Mouse (Mus musculus): Measurements from ENCODE around the gene Zcchc24. TPM values are rescaled to one million over a fixed set of nuclear protein-coding genes. Genes with fewer than 3 reads are reported as not detected.

Gene Zcchc24
- polyA plus RNA-seq, 2 experiments, result 45.1 to 52.7 TPM

GRCm38 (mm10) chr14:25750448-25751015, 18.3 kb downstream of the Zcchc24 start:
- H3K4me3 ChIP-seq (replicated peaks; ENCODE audit: low read length), result no peak overlapping the region
- no peak overlapping the region for H3K9ac ChIP-seq (ENCODE audit: low read depth, low read length, severe bottlenecking)
- peaks cover 48% of the 10 kb centered on the region for H3K36me3 ChIP-seq (ENCODE audit: control insufficient read depth, insufficient read depth, low read length)
- no peak for DNase-seq (ENCODE audit: low spot score)
- peaks cover 47% of the 10 kb centered on the region for H3K4me1 ChIP-seq (ENCODE audit: control insufficient read depth, insufficient read depth, low read length)
- no peak overlapping the region for H3K27ac ChIP-seq (replicated peaks; ENCODE audit: low read depth, low read length)
- H3K4me2 ChIP-seq (replicated peaks; ENCODE audit: low read depth, low read length, severe bottlenecking), result no peak overlapping the region
- H3K9me3 ChIP-seq (ENCODE audit: control insufficient read depth, low read length), result no peaks in the 10 kb centered on the region
- no peak for ATAC-seq (ENCODE audit: low FRiP score, low read depth)
- 77% methylated on average over 2 of the region's 2 CpGs for WGBS
- H3K27me3 ChIP-seq (ENCODE audit: control insufficient read depth, insufficient read depth, low read length), result no peaks in the 10 kb centered on the region
- no peak for TF ChIP-seq POLR2A (IDR thresholded peaks at IDR 0.05; ENCODE audit: borderline replicate concordance, extremely low read depth, insufficient read depth, insufficient read length)

DNA sequence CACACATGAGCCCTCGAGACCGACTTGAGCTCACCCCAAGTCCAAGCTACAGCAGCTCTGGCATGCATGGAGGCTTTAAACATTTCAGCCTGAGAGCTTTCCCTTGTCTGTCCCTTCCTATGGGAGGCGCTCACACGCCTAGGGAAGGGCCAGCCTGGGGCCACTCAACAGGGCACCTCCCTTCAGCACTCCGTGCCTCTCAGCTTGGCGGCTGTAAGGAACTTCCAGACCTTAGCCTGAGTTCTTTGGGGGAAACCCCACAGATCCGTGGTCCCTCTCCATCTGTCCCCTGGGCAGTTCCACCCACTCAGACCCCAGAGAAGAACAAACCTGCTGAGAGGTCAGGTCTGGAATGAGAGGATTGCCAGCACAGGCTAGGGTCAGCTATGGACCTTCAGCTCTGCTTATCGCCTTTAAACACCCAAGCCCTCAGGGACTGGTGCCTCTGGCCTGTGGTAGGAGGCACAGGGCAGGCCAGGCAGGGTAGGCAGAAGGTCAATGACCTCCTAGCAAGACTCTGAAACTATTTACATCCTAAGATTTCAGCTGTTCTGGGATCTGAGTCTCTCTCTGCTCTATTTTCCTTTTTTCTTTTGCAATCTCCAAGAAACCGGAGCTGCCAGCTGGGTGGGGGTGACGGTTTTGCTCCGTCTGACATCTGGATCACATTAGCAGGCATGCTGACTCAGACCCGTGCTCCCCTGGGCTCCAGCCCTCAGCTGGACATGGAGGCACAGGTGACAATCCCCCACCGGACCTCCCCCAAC, 19.5 kb downstream of the Zcchc24 start:
- Histone ChIP-seq H3K4me3 (replicated peaks; ENCODE audit: low read length) (no peak overlapping the region), H3K4me2 (replicated peaks; ENCODE audit: low read depth, low read length, severe bottlenecking) (no peak overlapping the region), H3K9ac (ENCODE audit: low read depth, low read length, severe bottlenecking) (peak overlapping the region; percentile 21; the same call in 1 of the 2 replicates), H3K27ac (replicated peaks; ENCODE audit: low read depth, low read length) (peak overlapping the region; percentile 73), H3K9me3 (ENCODE audit: control insufficient read depth, low read length) (no peaks in the 10 kb centered on the region), H3K36me3 (ENCODE audit: control insufficient read depth, insufficient read depth, low read length) (peaks cover 39% of the 10 kb centered on the region), H3K27me3 (ENCODE audit: control insufficient read depth, insufficient read depth, low read length) (no peaks in the 10 kb centered on the region), H3K4me1 (ENCODE audit: control insufficient read depth, insufficient read depth, low read length) (peaks cover 35% of the 10 kb centered on the region)
- ATAC-seq (ENCODE audit: low FRiP score, low read depth) (peak; percentile 31; the same call in 1 of the 2 replicates), DNase-seq (ENCODE audit: low spot score) (peak; percentile 64)
- no peak for TF ChIP-seq POLR2A (IDR thresholded peaks at IDR 0.05; ENCODE audit: borderline replicate concordance, extremely low read depth, insufficient read depth, insufficient read length)
- 17% methylated on average over 13 of the region's 13 CpGs for whole genome bisulfite sequencing

DNA sequence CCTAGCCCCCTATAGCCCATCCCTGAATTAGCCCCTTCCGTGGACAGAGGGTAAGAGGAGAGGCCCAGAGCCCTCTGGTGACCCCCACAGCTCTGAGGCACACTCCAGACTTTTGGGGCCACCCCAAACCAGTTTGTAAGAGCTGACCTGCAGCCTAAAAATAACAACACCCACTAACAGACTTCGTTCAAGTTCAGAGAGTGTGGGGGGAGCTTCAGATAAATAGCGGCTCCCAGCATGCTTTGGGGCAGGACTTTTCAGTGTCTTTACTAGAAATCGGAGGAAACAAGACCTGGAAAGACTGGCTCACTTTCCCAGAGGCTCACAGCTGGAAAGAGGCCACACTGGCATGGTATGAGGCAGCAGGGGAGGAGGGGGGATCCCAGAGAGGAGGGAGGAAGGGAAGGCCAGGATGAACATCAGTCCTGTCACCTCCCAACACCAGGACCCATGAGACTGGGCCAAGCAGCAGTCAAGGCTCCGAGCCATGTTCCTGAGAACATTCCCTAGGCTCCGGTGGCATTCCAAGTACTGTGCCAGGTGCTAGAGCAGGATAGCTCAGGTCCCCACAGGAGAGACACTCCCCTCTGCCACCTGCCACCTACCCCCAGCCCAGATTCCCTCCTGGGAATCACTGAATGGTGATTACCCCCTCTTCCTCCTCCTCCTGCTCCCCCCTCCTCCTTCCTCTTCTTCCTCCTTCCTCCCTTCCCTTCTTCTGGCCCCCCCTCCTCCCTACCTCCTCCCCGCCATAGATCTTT, 20.7 kb downstream of the Zcchc24 start:
- DNase-seq (ENCODE audit: low spot score) (no peak), ATAC-seq (ENCODE audit: low FRiP score, low read depth) (no peak)
- Histone ChIP-seq H3K36me3 (ENCODE audit: control insufficient read depth, insufficient read depth, low read length) (peaks cover 41% of the 10 kb centered on the region), H3K9ac (ENCODE audit: low read depth, low read length, severe bottlenecking) (no peak overlapping the region), H3K9me3 (ENCODE audit: control insufficient read depth, low read length) (no peaks in the 10 kb centered on the region), H3K4me3 (replicated peaks; ENCODE audit: low read length) (no peak overlapping the region), H3K27me3 (ENCODE audit: control insufficient read depth, insufficient read depth, low read length) (no peaks in the 10 kb centered on the region), H3K4me2 (replicated peaks; ENCODE audit: low read depth, low read length, severe bottlenecking) (no peak overlapping the region), H3K4me1 (ENCODE audit: control insufficient read depth, insufficient read depth, low read length) (peaks cover 34% of the 10 kb centered on the region), H3K27ac (replicated peaks; ENCODE audit: low read depth, low read length) (no peak overlapping the region; the same call in 1 of the 2 replicates)
- WGBS, result 66% methylated on average over 7 of the region's 7 CpGs
- TF ChIP-seq POLR2A (IDR thresholded peaks at IDR 0.05; ENCODE audit: borderline replicate concordance, extremely low read depth, insufficient read depth, insufficient read length), result no peak

GRCm38 (mm10) chr14:25746971-25747945, 21.6 kb downstream of the Zcchc24 start:
- DNase-seq (ENCODE audit: low spot score), result no peak

More at GRCm38 (mm10) chr14:25746971-25747945, 21.6 kb downstream of the Zcchc24 start:
- H3K27ac ChIP-seq (replicated peaks; ENCODE audit: low read depth, low read length), result no peak overlapping the region
- H3K4me3 ChIP-seq (replicated peaks; ENCODE audit: low read length), result no peak overlapping the region
- no peaks in the 10 kb centered on the region for H3K27me3 ChIP-seq (ENCODE audit: control insufficient read depth, insufficient read depth, low read length)
- no peak overlapping the region for H3K9ac ChIP-seq (ENCODE audit: low read depth, low read length, severe bottlenecking)
- 75% methylated on average over 21 of the region's 21 CpGs for WGBS
- peaks cover 44% of the 10 kb centered on the region for H3K36me3 ChIP-seq (ENCODE audit: control insufficient read depth, insufficient read depth, low read length)
- no peak for TF ChIP-seq POLR2A (IDR thresholded peaks at IDR 0.05; ENCODE audit: borderline replicate concordance, extremely low read depth, insufficient read depth, insufficient read length)
- no peak overlapping the region for H3K4me2 ChIP-seq (replicated peaks; ENCODE audit: low read depth, low read length, severe bottlenecking)
- H3K9me3 ChIP-seq (ENCODE audit: control insufficient read depth, low read length), result no peaks in the 10 kb centered on the region
- peak; percentile 70 for ATAC-seq (ENCODE audit: low FRiP score, low read depth)
- peaks cover 34% of the 10 kb centered on the region for H3K4me1 ChIP-seq (ENCODE audit: control insufficient read depth, insufficient read depth, low read length)

Data from limb, embryonic 14.5 days (tissue).